Mouse (Mus musculus): ENCODE measurements around the gene Fcrlb. TPM values are rescaled to one million over a fixed set of nuclear protein-coding genes. Genes with fewer than 3 reads are reported as not detected.

Gene Fcrlb
- polyA plus RNA-seq, 1 experiment = not detected

GRCm38 (mm10) chr1:170894603-170895602 is 17.8 kb downstream of the Fcrlb start:
- no peak for TF ChIP-seq CTCF (IDR thresholded peaks at IDR 0.05; ENCODE audit: low read depth, low read length)
- no peak for TF ChIP-seq POLR2A (IDR thresholded peaks at IDR 0.05; ENCODE audit: borderline replicate concordance, low read depth, low read length)
- Histone ChIP-seq H3K4me3 (ENCODE audit: insufficient read depth, low read length) (no peak overlapping the region), H3K4me1 (ENCODE audit: control insufficient read depth, insufficient read depth, low read length) (peaks cover 28% of the 10 kb centered on the region), H3K27ac (ENCODE audit: insufficient read depth, low read depth, low read length) (no peak overlapping the region)

GRCm38 (mm10) chr1:170892279-170892678 is 20.5 kb downstream of the Fcrlb start:
- Histone ChIP-seq H3K27ac (ENCODE audit: insufficient read depth, low read depth, low read length) (no peak overlapping the region), H3K4me1 (ENCODE audit: control insufficient read depth, insufficient read depth, low read length) (peaks cover 12% of the 10 kb centered on the region), H3K4me3 (ENCODE audit: insufficient read depth, low read length) (no peak overlapping the region)
- TF ChIP-seq POLR2A (IDR thresholded peaks at IDR 0.05; ENCODE audit: borderline replicate concordance, low read depth, low read length) (no peak), CTCF (IDR thresholded peaks at IDR 0.05; ENCODE audit: low read depth, low read length) (no peak)

DNA sequence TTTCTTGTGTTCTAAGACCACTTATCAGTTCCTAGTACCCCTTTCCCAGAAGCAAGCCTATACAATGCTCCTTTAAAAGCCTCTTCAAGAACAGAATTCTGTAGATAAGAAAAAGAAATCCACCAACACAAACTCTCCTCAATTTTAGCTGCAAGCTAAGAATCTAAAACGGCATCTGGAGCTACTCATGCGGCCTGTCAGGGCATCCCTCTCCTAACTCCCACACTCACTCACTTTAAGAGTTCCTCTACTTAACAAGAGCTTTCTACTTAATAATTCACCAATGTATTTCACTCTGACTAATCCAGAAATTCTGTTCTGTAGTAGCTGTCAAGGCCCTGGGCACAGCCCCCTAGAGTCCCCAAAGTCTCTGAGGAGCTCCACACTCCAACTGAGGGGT is 21.1 kb downstream of the Fcrlb start:
- H3K27ac ChIP-seq (ENCODE audit: insufficient read depth, low read depth, low read length) = no peak overlapping the region
- TF ChIP-seq POLR2A (IDR thresholded peaks at IDR 0.05; ENCODE audit: borderline replicate concordance, low read depth, low read length) (no peak), CTCF (IDR thresholded peaks at IDR 0.05; ENCODE audit: low read depth, low read length) (no peak)
- H3K4me1 ChIP-seq (ENCODE audit: control insufficient read depth, insufficient read depth, low read length) = peaks cover 7% of the 10 kb centered on the region
- no peak overlapping the region for H3K4me3 ChIP-seq (ENCODE audit: insufficient read depth, low read length)

DNA sequence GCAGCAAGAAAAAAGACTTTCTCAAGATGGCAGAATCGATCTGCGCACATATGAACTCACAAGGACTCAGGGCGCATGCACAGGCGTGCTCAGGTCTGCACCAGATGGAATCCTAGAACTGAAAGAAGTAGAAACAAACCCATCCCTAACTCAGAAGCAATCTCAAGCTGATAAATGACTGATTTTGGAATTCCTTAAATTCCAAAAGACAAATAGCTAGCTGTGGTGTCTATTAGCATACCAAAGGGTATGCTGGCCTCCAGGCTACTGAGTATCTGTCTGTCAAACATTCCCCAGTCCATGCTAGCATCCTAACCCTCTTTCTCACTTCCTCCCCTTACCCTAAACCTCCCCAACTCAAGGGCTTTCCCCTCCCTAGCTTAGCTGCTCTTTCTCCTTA is 23.4 kb downstream of the Fcrlb start:
- Histone ChIP-seq H3K27ac (ENCODE audit: insufficient read depth, low read depth, low read length) (no peak overlapping the region), H3K4me3 (ENCODE audit: insufficient read depth, low read length) (no peak overlapping the region), H3K4me1 (ENCODE audit: control insufficient read depth, insufficient read depth, low read length) (peaks cover 5% of the 10 kb centered on the region)
- TF ChIP-seq CTCF (IDR thresholded peaks at IDR 0.05; ENCODE audit: low read depth, low read length) (no peak), POLR2A (IDR thresholded peaks at IDR 0.05; ENCODE audit: borderline replicate concordance, low read depth, low read length) (no peak)

DNA sequence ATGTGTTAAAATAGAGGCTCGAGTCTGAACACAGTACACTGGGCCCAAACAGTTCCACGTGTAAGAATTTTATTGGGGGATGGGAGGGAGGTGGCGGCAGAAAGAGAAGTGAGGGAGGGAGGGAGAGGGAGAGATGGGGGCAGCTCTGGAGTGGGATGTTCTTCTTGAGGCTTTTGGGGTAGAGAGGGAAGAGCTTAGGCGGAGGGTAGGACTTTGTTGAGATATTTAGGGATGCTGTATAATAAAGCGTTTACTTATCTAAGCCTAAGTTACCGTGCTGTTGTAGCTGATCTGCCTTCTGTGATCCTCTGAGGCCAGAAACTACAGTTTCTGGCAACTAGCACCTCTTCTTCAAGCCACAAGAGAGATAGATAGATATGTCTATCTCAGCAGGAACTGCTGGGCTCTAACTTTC is 26.7 kb downstream of the Fcrlb start:
- Histone ChIP-seq H3K4me1 (ENCODE audit: control insufficient read depth, insufficient read depth, low read length) (peaks cover 13% of the 10 kb centered on the region), H3K27ac (ENCODE audit: insufficient read depth, low read depth, low read length) (no peak overlapping the region), H3K4me3 (ENCODE audit: insufficient read depth, low read length) (no peak overlapping the region)
- no peak for TF ChIP-seq POLR2A (IDR thresholded peaks at IDR 0.05; ENCODE audit: borderline replicate concordance, low read depth, low read length)
- no peak for TF ChIP-seq CTCF (IDR thresholded peaks at IDR 0.05; ENCODE audit: low read depth, low read length)

GRCm38 (mm10) chr1:170884978-170885561 is 27.7 kb downstream of the Fcrlb start, which contains the start of the genes Gm26620 and Dusp12:
Gene Gm26620 (plus strand): TSS chr1:170885065.
Gene Dusp12 (minus strand): TSS chr1:170885540.
- peak within 1 kb of the TSS; percentile 16; the same call in 1 of the 2 replicates for H3K27ac ChIP-seq (ENCODE audit: insufficient read depth, low read depth, low read length)
- peaks cover 13% of the 10 kb centered on the region for H3K4me1 ChIP-seq (ENCODE audit: control insufficient read depth, insufficient read depth, low read length)
- no peak for TF ChIP-seq POLR2A (IDR thresholded peaks at IDR 0.05; ENCODE audit: borderline replicate concordance, low read depth, low read length)
- TF ChIP-seq CTCF (IDR thresholded peaks at IDR 0.05; ENCODE audit: low read depth, low read length) = no peak
- H3K4me3 ChIP-seq (ENCODE audit: insufficient read depth, low read length) = peak within 1 kb of the TSS; percentile 86

GRCm38 (mm10) chr1:170884390-170884789 is 28.4 kb downstream of the Fcrlb start:
- peaks cover 13% of the 10 kb centered on the region for H3K4me1 ChIP-seq (ENCODE audit: control insufficient read depth, insufficient read depth, low read length)
- no peak for TF ChIP-seq CTCF (IDR thresholded peaks at IDR 0.05; ENCODE audit: low read depth, low read length)
- TF ChIP-seq POLR2A (IDR thresholded peaks at IDR 0.05; ENCODE audit: borderline replicate concordance, low read depth, low read length) = no peak
- peak overlapping the region; percentile 86 for H3K4me3 ChIP-seq (ENCODE audit: insufficient read depth, low read length)
- H3K27ac ChIP-seq (ENCODE audit: insufficient read depth, low read depth, low read length) = peak overlapping the region; percentile 16; the same call in 1 of the 2 replicates

GRCm38 (mm10) chr1:170882915-170883485 is 29.7 kb downstream of the Fcrlb start:
- no peak overlapping the region for H3K27ac ChIP-seq (ENCODE audit: insufficient read depth, low read depth, low read length)
- peaks cover 13% of the 10 kb centered on the region for H3K4me1 ChIP-seq (ENCODE audit: control insufficient read depth, insufficient read depth, low read length)
- H3K4me3 ChIP-seq (ENCODE audit: insufficient read depth, low read length) = no peak overlapping the region
- no peak for TF ChIP-seq CTCF (IDR thresholded peaks at IDR 0.05; ENCODE audit: low read depth, low read length)
- TF ChIP-seq POLR2A (IDR thresholded peaks at IDR 0.05; ENCODE audit: borderline replicate concordance, low read depth, low read length) = no peak

DNA sequence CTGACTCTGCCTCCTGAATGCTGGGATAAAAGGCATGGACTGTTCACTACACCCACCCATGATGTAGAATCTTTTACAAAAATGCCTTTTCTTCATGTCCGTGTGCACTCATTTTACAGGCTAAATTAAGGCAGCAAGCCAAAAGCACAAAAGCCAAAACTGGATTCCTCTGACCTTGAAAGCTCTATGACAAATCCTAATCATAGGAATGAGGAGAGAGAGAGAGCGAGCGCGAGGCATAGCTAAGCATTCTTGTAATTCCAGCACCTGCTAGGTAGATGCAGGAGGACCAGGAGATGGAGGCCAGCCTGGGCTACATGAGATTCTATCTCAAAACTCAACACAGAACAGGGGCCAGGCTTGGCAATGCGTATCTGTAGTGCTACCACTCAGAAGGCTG is 35.8 kb downstream of the Fcrlb start:
- TF ChIP-seq CTCF (IDR thresholded peaks at IDR 0.05; ENCODE audit: low read depth, low read length) (no peak), POLR2A (IDR thresholded peaks at IDR 0.05; ENCODE audit: borderline replicate concordance, low read depth, low read length) (no peak)
- H3K4me3 ChIP-seq (ENCODE audit: insufficient read depth, low read length) = no peak overlapping the region
- H3K27ac ChIP-seq (ENCODE audit: insufficient read depth, low read depth, low read length) = no peak overlapping the region
- H3K4me1 ChIP-seq (ENCODE audit: control insufficient read depth, insufficient read depth, low read length) = 0 out of 2 replicates have a peak, but pooled peaks cover 3% of the 10 kb centered on the region
